Mouse (Mus musculus) forelimb bud, embryonic 11.5 days (tissue): Measurements from ENCODE around the gene Wdr31.
"Not testable (repeated sequence)": the region's sequence is repeated elsewhere in the genome, so short reads cannot be mapped to it uniquely, and the experiment has no call there.

ENCODE experiments used
- DNase-seq: peaks from one replicate; pipeline ENCODE4 v3.0.0-alpha.2; 2012; ENCODE audit warnings: low read depth, low spot score

Gene Wdr31

GRCm38 (mm10) chr4:62496815-62497214, 26.1 kb upstream of the Wdr31 start:
- DNase-seq = no peak

- no peak for DNase-seq
Observed at GRCm38 (mm10) chr4:62495946-62496345, 25.2 kb upstream of the Wdr31 start.

- DNase-seq = no peak
Observed at GRCm38 (mm10) chr4:62494230-62494629, 23.5 kb upstream of the Wdr31 start.

- DNase-seq = no peak
Observed at GRCm38 (mm10) chr4:62492682-62493081, 22.0 kb upstream of the Wdr31 start.

GRCm38 (mm10) chr4:62487914-62488313, 17.2 kb upstream of the Wdr31 start:
- DNase-seq = no peak

GRCm38 (mm10) chr4:62487172-62487571, 16.5 kb upstream of the Wdr31 start:
- no peak for DNase-seq

GRCm38 (mm10) chr4:62486162-62486696, 15.5 kb upstream of the Wdr31 start:
- no peak for DNase-seq

- no peak for DNase-seq
Observed at GRCm38 (mm10) chr4:62485450-62486161, 14.9 kb upstream of the Wdr31 start.

GRCm38 (mm10) chr4:62484928-62485327, 14.2 kb upstream of the Wdr31 start:
- DNase-seq = no peak

GRCm38 (mm10) chr4:62480709-62481605, 10.3 kb upstream of the Wdr31 start:
- no peak for DNase-seq

- DNase-seq = peak; percentile 34
Observed at GRCm38 (mm10) chr4:62479937-62480708, 9.4 kb upstream of the Wdr31 start, which contains the start of gene Bspry. Gene Bspry (plus strand): TSS chr4:62480053.

GRCm38 (mm10) chr4:62479593-62479936, 8.9 kb upstream of the Wdr31 start:
- DNase-seq = not testable (repeated sequence)

- DNase-seq = no peak
Observed at GRCm38 (mm10) chr4:62477542-62478244, 7.0 kb upstream of the Wdr31 start.

GRCm38 (mm10) chr4:62475793-62476192, 5.1 kb upstream of the Wdr31 start:
- DNase-seq = no peak

- no peak for DNase-seq
Observed at GRCm38 (mm10) chr4:62475131-62475530, 4.4 kb upstream of the Wdr31 start.

GRCm38 (mm10) chr4:62472071-62472470, 1.4 kb upstream of the Wdr31 start:
- no peak for DNase-seq

GRCm38 (mm10) chr4:62468158-62468557, 2.5 kb downstream of the Wdr31 start:
- DNase-seq = no peak

GRCm38 (mm10) chr4:62463124-62463523, 7.6 kb downstream of the Wdr31 start:
- DNase-seq = no peak

GRCm38 (mm10) chr4:62460348-62460747, 10.3 kb downstream of the Wdr31 start:
- no peak for DNase-seq

GRCm38 (mm10) chr4:62459081-62459480, 11.6 kb downstream of the Wdr31 start:
- no peak for DNase-seq

- peak; percentile 43 for DNase-seq
Observed at GRCm38 (mm10) chr4:62454995-62455394, 15.7 kb downstream of the Wdr31 start.
